1 mouse cellular context compared by ENCODE assay signal in the genomic region with DNA sequence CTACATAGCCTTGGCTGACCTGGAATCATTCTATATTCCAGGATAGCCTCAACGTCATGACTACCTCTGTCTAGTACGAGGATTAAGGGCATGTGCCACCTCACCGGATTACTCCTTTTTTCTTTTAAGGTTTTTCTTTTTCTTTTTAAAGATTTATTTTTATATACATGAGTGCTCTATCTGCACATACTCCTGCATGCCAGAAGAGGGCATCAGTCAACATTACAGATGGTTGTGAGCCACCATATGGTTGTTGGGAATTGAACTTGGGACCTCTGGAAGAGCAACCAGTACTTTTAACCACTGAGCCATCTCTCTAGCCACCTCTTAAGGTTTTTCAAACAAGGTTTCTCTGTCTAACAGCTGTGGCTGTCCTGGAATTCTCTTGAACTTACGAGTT.
TF ChIP-seq lines count a peak whose summit lies in the region.

No protein-coding gene starts in this region.

TF ChIP-seq in CH12.LX, 34 proteins besides CTCF, POLR2A, EP300 and RAD21:
- no peak for TF ChIP-seq IRF4 (IDR thresholded peaks at IDR 0.05; ENCODE audit: low read depth, low read length)
- no peak for TF ChIP-seq RCOR1 (conservative IDR thresholded peaks at IDR 0.05; ENCODE audit: low read depth, low read length)
- no peak for TF ChIP-seq ZMIZ1 (IDR thresholded peaks at IDR 0.05; ENCODE audit: low read depth, low read length)
- TF ChIP-seq SMC3 (IDR thresholded peaks at IDR 0.05; ENCODE audit: low read depth, low read length) = peak; percentile 22
